Mouse (Mus musculus): ENCODE results near the gene Col4a4. TPM values are rescaled to one million over a fixed set of nuclear protein-coding genes. Genes with fewer than 3 reads are reported as not detected.

The Col4a4 gene
- polyA plus RNA-seq, 1 experiment from 2014 or later, result 0.10 TPM

DNA sequence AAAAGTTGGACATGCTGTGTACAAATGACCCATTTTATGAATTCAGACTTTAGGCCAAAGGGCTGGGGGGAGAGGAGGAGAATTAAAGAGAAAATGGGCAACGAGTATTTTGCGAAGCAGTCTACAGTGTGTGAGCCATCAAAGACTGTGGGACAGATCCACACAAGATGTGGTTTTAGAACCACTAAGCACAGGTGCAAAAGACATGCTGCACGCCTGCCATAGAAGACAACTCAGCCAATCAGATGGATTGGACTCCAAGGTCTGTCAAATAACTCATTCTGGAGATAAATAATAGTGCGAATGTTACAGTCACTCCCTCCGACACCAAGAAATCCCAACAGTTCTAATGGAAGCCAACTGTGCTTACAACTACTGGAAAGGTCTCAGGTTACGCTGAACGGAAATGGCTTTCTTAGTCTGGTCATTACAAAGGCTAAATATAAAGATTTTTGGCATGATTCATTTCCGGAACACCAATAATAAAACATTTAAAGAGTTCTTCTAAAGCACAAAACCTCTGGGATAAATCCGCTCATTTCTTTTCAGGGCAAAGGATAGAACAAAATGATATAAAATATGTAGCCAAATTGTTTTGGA lies 25.5 kb upstream of the Col4a4 start:
- Histone ChIP-seq H3K27me3 (replicated peaks) (no peaks in the 10 kb centered on the region), H3K4me3 (no peak overlapping the region), H3K9me3 (no peaks in the 10 kb centered on the region), H3K27ac (no peak overlapping the region), H3K9ac (no peak overlapping the region), H3K4me2 (replicated peaks) (no peak overlapping the region), H3K36me3 (no peaks in the 10 kb centered on the region), H3K4me1 (no peaks in the 10 kb centered on the region)
- whole genome bisulfite sequencing, result 87% methylated on average over 9 of the region's 9 CpGs
- no peak for ATAC-seq (ENCODE audit: low FRiP score, low read depth)

DNA sequence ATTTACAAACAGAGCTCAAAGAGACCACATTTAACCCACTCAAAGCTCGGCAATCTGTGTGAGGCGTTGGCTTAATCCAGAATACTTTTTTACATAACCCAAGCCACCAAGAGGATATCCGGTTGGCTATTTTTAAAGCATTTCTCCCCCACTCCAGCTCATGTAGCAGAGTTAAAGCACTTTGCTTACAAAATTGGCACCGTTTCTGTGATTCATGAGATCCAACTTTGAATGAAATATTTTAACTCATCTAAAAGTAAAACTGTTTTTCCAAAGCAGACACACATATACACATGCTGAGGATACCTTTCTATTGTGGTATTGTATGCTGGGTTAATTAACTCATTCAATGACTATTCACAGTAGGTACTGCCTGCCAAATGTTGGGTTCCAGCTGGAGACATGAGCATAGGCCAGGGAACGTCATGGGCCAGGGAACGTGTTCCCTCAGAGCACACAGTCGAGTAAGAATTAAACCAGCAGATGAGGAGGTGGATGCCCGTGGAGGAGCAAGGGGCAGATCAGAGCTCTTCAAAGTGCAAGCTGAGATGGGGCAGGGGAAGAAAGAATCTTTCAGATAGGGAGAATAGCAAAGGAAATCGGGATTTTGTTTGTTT lies 22.1 kb upstream of the Col4a4 start:
- no peak overlapping the region for H3K27ac ChIP-seq
- H3K36me3 ChIP-seq, result no peaks in the 10 kb centered on the region
- no peaks in the 10 kb centered on the region for H3K27me3 ChIP-seq (replicated peaks)
- H3K4me1 ChIP-seq, result no peaks in the 10 kb centered on the region
- no peaks in the 10 kb centered on the region for H3K9me3 ChIP-seq
- no peak overlapping the region for H3K4me3 ChIP-seq
- H3K4me2 ChIP-seq (replicated peaks), result no peak overlapping the region
- ATAC-seq (ENCODE audit: low FRiP score, low read depth), result no peak
- no peak overlapping the region for H3K9ac ChIP-seq
- 85% methylated on average over 9 of the region's 9 CpGs for WGBS

DNA sequence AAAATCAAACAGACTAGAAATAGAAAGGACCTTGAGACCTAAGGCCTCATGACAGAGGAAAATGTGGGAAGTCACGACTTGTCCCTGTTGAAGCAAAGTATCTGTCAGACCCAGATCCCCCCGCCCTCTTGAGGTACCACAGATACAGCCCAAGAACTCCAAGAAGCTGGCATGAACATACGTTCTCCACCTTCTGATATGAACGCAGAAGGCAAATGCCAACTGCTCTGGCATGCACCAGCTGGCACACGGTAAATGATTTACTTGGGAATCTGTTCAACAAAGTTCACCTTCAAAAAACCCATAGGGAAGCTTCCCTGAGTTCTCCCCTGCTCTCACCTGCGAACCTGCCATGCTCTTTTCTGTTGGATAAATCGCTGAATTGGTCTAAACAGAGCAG lies 19.2 kb upstream of the Col4a4 start:
- Histone ChIP-seq H3K27me3 (replicated peaks) (no peaks in the 10 kb centered on the region), H3K36me3 (no peaks in the 10 kb centered on the region), H3K4me3 (no peak overlapping the region), H3K9ac (no peak overlapping the region), H3K27ac (no peak overlapping the region), H3K4me2 (replicated peaks) (no peak overlapping the region), H3K4me1 (no peaks in the 10 kb centered on the region), H3K9me3 (no peaks in the 10 kb centered on the region)
- no peak for ATAC-seq (ENCODE audit: low FRiP score, low read depth)
- WGBS, result 88% methylated on average over 7 of the region's 7 CpGs

DNA sequence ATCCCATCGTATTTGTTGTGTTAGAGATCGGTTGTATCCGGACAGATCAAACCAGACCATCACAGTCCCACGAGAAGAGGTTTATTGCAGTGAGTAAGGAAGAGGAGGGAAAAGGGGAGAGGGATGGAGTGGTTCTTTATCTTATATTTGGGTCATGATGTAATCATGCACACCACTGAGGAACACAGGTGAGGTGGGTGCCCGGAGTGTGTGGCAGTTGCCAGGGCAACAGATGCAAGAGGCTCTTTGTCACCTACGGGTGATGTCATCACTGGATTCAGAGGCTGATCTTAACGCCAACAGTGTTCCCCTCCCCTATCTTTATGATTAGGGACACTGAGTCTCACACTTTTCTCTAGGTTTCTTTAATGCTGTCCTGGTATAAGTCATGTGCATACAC lies 18.7 kb upstream of the Col4a4 start:
- Histone ChIP-seq H3K36me3 (no peaks in the 10 kb centered on the region), H3K9me3 (no peaks in the 10 kb centered on the region), H3K4me2 (replicated peaks) (no peak overlapping the region), H3K4me1 (no peaks in the 10 kb centered on the region), H3K27ac (no peak overlapping the region), H3K4me3 (no peak overlapping the region), H3K27me3 (replicated peaks) (no peaks in the 10 kb centered on the region), H3K9ac (no peak overlapping the region)
- no peak for ATAC-seq (ENCODE audit: low FRiP score, low read depth)
- WGBS, result 89% methylated on average over 7 of the region's 7 CpGs

DNA sequence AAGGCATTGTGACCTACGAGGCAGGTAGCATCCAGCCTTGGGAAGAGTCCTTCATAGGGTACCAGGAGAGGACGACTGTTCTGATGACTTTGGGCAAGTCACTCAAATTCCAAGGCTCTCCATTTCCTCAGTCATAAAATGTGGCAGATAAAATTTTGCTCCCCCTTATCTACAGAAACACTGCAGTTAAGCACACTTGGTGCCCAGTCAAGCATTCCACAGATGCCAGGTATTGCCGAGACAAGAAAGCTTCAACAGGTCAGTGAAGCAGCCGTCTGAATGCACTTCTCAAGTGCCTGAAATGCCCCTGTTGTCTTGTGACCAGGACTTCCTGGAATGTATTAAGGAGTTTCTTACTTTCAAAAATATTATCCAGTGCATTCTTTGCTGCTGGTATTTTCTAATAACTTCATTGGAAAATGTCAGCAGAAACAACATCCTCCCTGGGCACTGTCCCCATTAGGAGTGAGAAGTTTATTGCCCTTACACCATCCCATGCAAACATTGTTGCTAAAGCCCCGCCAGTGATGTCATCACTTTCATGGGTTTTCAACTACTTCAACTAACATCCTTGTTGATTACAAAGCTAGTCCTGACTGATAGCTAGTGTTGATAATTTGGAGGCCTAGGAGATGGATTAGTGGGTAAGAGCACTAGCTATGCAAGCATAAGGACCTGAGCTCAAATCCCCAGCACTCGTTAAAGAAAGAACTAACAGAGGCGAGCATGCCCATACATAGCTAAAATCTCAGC lies 16.7 kb upstream of the Col4a4 start:
- no peak for ATAC-seq (ENCODE audit: low FRiP score, low read depth)
- Histone ChIP-seq H3K36me3 (no peaks in the 10 kb centered on the region), H3K4me3 (no peak overlapping the region), H3K27me3 (replicated peaks) (no peaks in the 10 kb centered on the region), H3K4me2 (replicated peaks) (no peak overlapping the region), H3K4me1 (no peaks in the 10 kb centered on the region), H3K9me3 (no peaks in the 10 kb centered on the region), H3K9ac (no peak overlapping the region), H3K27ac (no peak overlapping the region)
- WGBS, result 82% methylated on average over 7 of the region's 7 CpGs

DNA sequence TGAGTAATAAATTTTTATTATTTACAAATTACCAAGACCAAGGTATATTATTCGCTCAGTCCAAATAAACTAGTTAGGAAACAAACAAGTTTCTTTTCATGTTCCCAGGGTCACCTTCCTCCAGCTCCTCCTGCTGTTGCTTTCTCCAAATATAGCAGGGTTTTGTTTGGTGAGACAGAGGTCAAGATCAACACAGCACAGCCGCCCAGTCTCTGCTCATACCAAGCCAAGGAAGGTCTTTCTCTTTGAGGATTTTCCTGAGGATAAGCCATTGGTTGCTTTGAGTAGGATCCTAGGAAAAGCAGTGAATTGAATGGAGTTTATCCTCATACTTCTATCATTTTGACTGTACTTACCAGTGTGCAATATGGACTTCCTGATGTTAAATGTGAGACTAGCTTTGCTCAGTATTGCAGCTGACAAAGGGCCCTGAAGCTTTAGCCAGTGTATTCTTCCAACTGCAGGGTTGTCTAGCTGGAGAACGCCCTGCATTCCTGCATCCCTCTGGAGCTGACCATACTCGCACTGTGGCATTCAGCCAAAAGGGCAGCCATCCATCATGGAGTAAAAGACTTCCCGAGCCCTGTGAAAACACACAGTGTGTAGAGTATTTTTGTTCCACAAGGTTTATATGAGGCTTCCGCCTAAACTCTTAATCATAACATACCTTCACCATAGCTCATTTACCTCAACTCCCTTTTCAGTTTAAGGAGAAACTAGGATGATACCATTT lies 10.4 kb upstream of the Col4a4 start:
- ATAC-seq (ENCODE audit: low FRiP score, low read depth), result no peak
- Histone ChIP-seq H3K36me3 (no peaks in the 10 kb centered on the region), H3K27me3 (replicated peaks) (no peaks in the 10 kb centered on the region), H3K4me3 (no peak overlapping the region), H3K27ac (no peak overlapping the region), H3K4me1 (no peaks in the 10 kb centered on the region), H3K4me2 (replicated peaks) (no peak overlapping the region), H3K9me3 (no peaks in the 10 kb centered on the region), H3K9ac (no peak overlapping the region)
- 54% methylated on average over 6 of the region's 6 CpGs for WGBS

DNA sequence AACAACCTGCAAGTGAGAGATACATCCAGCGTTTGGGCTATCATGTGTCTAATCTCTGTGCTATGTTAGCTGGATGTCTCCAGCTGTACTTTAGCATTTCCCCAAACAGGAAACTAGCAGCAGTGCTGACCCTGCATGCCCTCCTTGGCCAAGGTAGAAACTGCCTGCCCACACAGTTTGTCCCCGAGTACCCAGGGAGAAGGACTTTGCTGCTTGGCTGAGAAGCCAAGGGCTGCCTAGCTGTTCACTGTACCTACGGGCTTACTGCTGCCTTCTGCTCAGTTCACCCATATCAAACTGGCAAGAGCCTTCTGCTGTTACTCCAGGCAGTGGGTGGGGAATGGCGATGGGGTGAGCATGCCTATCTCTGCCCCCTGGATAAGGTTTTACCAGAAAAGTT lies 3.6 kb upstream of the Col4a4 start:
- peaks cover 17% of the 10 kb centered on the region for H3K27me3 ChIP-seq (replicated peaks)
- no peak overlapping the region for H3K27ac ChIP-seq
- no peaks in the 10 kb centered on the region for H3K9me3 ChIP-seq
- H3K4me2 ChIP-seq (replicated peaks), result no peak overlapping the region
- H3K9ac ChIP-seq, result no peak overlapping the region
- no peak overlapping the region for H3K4me3 ChIP-seq
- no peak for ATAC-seq (ENCODE audit: low FRiP score, low read depth)
- H3K36me3 ChIP-seq, result no peaks in the 10 kb centered on the region
- 83% methylated on average over 4 of the region's 4 CpGs for WGBS
- peaks cover 10% of the 10 kb centered on the region for H3K4me1 ChIP-seq

DNA sequence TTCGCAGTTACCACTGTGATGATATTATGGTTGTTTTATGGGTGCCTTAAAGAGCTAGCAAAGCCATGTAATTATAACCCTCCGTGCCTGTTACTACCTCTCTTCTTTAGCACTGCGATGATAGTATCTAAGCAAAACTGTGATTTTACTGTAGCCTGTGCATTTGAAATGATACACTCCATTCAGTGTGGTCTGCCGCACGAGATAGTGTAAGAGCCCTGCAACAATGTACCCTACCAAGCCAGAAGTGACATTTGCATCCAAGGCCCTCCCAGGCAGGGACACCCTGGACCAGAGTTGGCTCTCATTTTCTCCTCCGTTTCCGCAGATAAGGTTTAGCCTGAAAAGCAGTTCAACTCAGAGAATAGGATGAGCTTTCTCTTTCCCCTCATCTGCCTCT lies 668 bp downstream of the Col4a4 start:
- 79% methylated on average over 7 of the region's 7 CpGs for WGBS
- Histone ChIP-seq H3K36me3 (no peaks in the 10 kb centered on the region), H3K9me3 (no peaks in the 10 kb centered on the region), H3K4me2 (replicated peaks) (no peak overlapping the region; the same call in 1 of the 2 replicates), H3K27ac (no peak overlapping the region), H3K4me1 (peaks cover 10% of the 10 kb centered on the region), H3K4me3 (no peak overlapping the region; the same call in 1 of the 2 replicates), H3K9ac (no peak overlapping the region), H3K27me3 (replicated peaks) (peaks cover 17% of the 10 kb centered on the region)
- ATAC-seq (ENCODE audit: low FRiP score, low read depth), result no peak

DNA sequence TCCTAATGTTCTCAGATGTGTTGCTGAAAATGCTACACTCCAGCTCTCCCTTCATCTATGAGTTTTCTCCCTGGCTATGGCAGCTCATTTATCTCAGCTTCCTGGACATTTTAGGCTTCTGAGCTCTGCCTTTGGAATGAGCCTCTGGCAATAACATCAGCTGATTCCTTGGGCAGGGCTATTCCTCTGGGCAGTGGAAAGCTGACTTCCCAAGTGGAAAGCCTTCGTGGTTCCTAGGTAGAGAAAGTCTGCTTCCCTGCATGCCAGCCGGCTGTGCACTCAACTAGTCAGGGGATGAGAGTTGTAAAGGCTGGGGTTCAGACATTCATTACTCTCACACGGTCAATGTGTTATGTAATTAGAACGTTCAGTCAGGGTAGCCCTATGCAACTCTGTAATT lies 8.3 kb downstream of the Col4a4 start:
- ATAC-seq (ENCODE audit: low FRiP score, low read depth), result no peak
- Histone ChIP-seq H3K4me2 (replicated peaks) (no peak overlapping the region), H3K27ac (no peak overlapping the region), H3K4me3 (no peak overlapping the region), H3K36me3 (no peaks in the 10 kb centered on the region), H3K9me3 (no peaks in the 10 kb centered on the region), H3K27me3 (replicated peaks) (no peaks in the 10 kb centered on the region), H3K9ac (no peak overlapping the region), H3K4me1 (no peaks in the 10 kb centered on the region)
- whole genome bisulfite sequencing, result 76% methylated on average over 4 of the region's 4 CpGs

DNA sequence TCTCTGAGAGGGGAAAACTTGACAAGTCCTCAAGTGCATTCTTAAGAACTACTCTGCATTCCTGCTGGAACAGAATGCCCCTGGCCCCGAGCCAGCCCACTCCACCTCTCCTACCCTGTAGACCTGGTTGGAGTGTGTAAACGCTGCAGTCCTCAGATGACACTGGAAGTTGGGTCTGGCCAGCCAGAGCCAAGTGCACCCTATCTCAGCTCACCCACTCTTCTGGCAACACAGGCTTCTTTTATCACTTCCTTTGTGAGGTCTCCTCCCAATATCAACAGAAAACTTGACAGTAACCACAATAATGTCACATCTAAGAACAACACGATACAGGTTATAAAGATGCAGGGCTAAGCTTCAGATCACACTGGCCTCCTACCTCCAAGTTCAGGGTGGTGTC lies 8.7 kb downstream of the Col4a4 start:
- H3K36me3 ChIP-seq, result no peaks in the 10 kb centered on the region
- H3K4me1 ChIP-seq, result no peaks in the 10 kb centered on the region
- H3K27ac ChIP-seq, result no peak overlapping the region
- H3K9ac ChIP-seq, result no peak overlapping the region
- ATAC-seq (ENCODE audit: low FRiP score, low read depth), result no peak
- no peak overlapping the region for H3K4me3 ChIP-seq
- WGBS, result 87% methylated on average over 3 of the region's 3 CpGs
- no peak overlapping the region for H3K4me2 ChIP-seq (replicated peaks)
- no peaks in the 10 kb centered on the region for H3K9me3 ChIP-seq
- no peaks in the 10 kb centered on the region for H3K27me3 ChIP-seq (replicated peaks)

DNA sequence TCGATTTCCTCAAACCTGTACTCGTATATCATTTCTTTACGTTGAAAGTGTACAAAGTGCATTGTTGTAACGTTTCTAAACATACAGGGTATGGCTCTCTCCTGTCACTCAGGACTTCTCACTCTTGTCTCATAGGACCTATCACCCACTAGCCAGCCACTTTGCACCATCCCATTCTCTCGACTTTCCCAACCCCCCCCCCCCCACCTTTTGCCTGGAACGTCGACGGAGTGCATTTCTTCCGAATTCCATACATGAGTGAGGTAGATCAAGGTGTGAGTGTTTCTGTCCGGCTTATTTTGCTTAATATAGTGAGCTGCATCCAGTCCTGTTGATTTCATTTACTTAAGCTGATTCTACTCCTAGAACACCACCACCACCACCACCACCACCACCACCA lies 9.3 kb downstream of the Col4a4 start:
- no peaks in the 10 kb centered on the region for H3K9me3 ChIP-seq
- H3K27ac ChIP-seq, result no peak overlapping the region
- no peaks in the 10 kb centered on the region for H3K4me1 ChIP-seq
- no peaks in the 10 kb centered on the region for H3K27me3 ChIP-seq (replicated peaks)
- no peak overlapping the region for H3K9ac ChIP-seq
- no peak overlapping the region for H3K4me3 ChIP-seq
- no peak overlapping the region for H3K4me2 ChIP-seq (replicated peaks)
- no peak for ATAC-seq (ENCODE audit: low FRiP score, low read depth)
- 89% methylated on average over 10 of the region's 10 CpGs for WGBS
- H3K36me3 ChIP-seq, result no peaks in the 10 kb centered on the region

DNA sequence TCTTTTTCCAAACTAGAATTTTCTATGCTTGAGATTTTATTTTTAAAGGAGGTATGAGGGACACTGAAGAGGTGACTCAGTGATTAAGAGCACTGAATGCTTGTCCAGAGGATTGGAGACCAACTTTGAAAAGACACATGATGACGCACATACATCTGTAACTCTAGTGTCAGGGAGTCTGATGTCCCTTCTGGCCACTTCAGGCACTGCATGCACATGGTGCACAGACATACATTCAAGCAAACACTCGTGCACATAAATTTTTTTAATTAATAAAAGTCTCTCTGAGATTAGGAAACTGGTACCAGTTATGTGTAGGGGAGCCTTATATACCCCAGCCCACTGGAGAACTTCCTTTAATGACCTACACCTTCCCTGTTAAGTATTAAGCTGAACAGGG lies 10.5 kb downstream of the Col4a4 start:
- H3K4me1 ChIP-seq, result no peaks in the 10 kb centered on the region
- H3K4me3 ChIP-seq, result no peak overlapping the region
- H3K9ac ChIP-seq, result no peak overlapping the region
- no peak for ATAC-seq (ENCODE audit: low FRiP score, low read depth)
- H3K4me2 ChIP-seq (replicated peaks), result no peak overlapping the region
- no peaks in the 10 kb centered on the region for H3K9me3 ChIP-seq
- H3K27ac ChIP-seq, result no peak overlapping the region
- 76% methylated on average over 2 of the region's 2 CpGs for WGBS
- no peaks in the 10 kb centered on the region for H3K27me3 ChIP-seq (replicated peaks)
- no peaks in the 10 kb centered on the region for H3K36me3 ChIP-seq
